Mouse (Mus musculus): Measurements from ENCODE around the gene Nfyc. TPM values are rescaled to one million over a fixed set of nuclear protein-coding genes. Genes with fewer than 3 reads are reported as not detected.

Gene Nfyc
- polyA plus RNA-seq, 1 experiment = 35.4 TPM

- no peak for TF ChIP-seq CTCF (IDR thresholded peaks at IDR 0.05; ENCODE audit: low read depth, low read length)
- TF ChIP-seq POLR2A (IDR thresholded peaks at IDR 0.05; ENCODE audit: borderline replicate concordance, low read depth, low read length) = no peak
Measured at GRCm38 (mm10) chr4:120712236-120712635, 119.1 kb downstream of the Nfyc start.

More at GRCm38 (mm10) chr4:120712236-120712635, 119.1 kb downstream of the Nfyc start:
- Histone ChIP-seq H3K27ac (ENCODE audit: insufficient read depth, low read depth, low read length) (no peak overlapping the region), H3K4me3 (ENCODE audit: insufficient read depth, low read length) (no peak overlapping the region), H3K4me1 (ENCODE audit: control insufficient read depth, insufficient read depth, low read length) (peaks cover 2% of the 10 kb centered on the region; the same call in 1 of the 2 replicates)

Other genes starting within 250 kb of the Nfyc start
- not detected in 2 replicates for gene Gm8439, start 242.8 kb downstream of the Nfyc start, polyA plus RNA-seq (2012; ENCODE audit: insufficient read depth, insufficient read length, missing spikeins)
- gene Cited4, start 165.0 kb downstream of the Nfyc start, polyA plus RNA-seq (2012; ENCODE audit: insufficient read depth, insufficient read length, missing spikeins) = not detected in 2 replicates
- not detected in 2 replicates for gene Kcnq4, start 83.0 kb downstream of the Nfyc start, polyA plus RNA-seq (2012; ENCODE audit: insufficient read depth, insufficient read length, missing spikeins)
- 1.9 and 2.3 TPM in 2 replicates for gene Rims3, start 23.2 kb upstream of the Nfyc start, polyA plus RNA-seq (2012; ENCODE audit: insufficient read depth, insufficient read length, missing spikeins)
- gene Exo5, start 93.4 kb upstream of the Nfyc start, polyA plus RNA-seq (2012; ENCODE audit: insufficient read depth, insufficient read length, missing spikeins) = 19.3 and 20.1 TPM in 2 replicates
- gene Zfp69, start 120.1 kb upstream of the Nfyc start, polyA plus RNA-seq (2012; ENCODE audit: insufficient read depth, insufficient read length, missing spikeins) = 2.0 and 2.4 TPM in 2 replicates
- 137 and 139 TPM in 2 replicates for gene Smap2, start 185.7 kb upstream of the Nfyc start, polyA plus RNA-seq (2012; ENCODE audit: insufficient read depth, insufficient read length, missing spikeins)
- not detected in 2 replicates for gene Col9a2, start 207.8 kb upstream of the Nfyc start, polyA plus RNA-seq (2012; ENCODE audit: insufficient read depth, insufficient read length, missing spikeins)